Mouse (Mus musculus): ENCODE data around the gene Asphd2. TPM values are rescaled to one million over a fixed set of nuclear protein-coding genes. Genes with fewer than 3 reads are reported as not detected.

Gene Asphd2
- total and polyA plus RNA-seq, 3 experiments, result 0.08 TPM; not detected in 2

- Histone ChIP-seq H3K4me1 (ENCODE audit: control insufficient read depth in 1 of 2, insufficient read depth in 2 of 2, low read length in 2 of 2) (no peaks in the 10 kb centered on the region), H3K4me3 (ENCODE audit: control insufficient read depth in 1 of 2, insufficient read depth in 1 of 2, low read depth in 2 of 2, low read length in 2 of 2) (no peak overlapping the region), H3K36me3 (ENCODE audit: control insufficient read depth in 1 of 2, insufficient read depth in 2 of 2, low read length in 2 of 2) (no peaks in the 10 kb centered on the region), H3K27ac (ENCODE audit: control insufficient read depth, low read depth, low read length) (no peak overlapping the region), H3K27me3 (ENCODE audit: control insufficient read depth in 1 of 2, insufficient read depth in 2 of 2, low read length in 2 of 2) (no peaks in the 10 kb centered on the region), H3K79me2 (ENCODE audit: control insufficient read depth, insufficient read depth, low read length, poor library complexity) (no peaks in the 10 kb centered on the region), H3K9me3 (replicated peaks; ENCODE audit: insufficient read depth, low read length) (no peaks in the 10 kb centered on the region), H3K9ac (ENCODE audit: control insufficient read depth, low read depth, low read length, poor library complexity, severe bottlenecking) (no peak overlapping the region)
- no peak for TF ChIP-seq USF1 (IDR thresholded peaks at IDR 0.05; ENCODE audit: low read depth, low read length)
- TF ChIP-seq HCFC1 (IDR thresholded peaks at IDR 0.05; ENCODE audit: low read depth, low read length), result no peak
- 0 out of 2 replicates have a peak, but pooled peaks have one; percentile 19 for TF ChIP-seq ZNF384 (IDR thresholded peaks at IDR 0.05; ENCODE audit: low read depth, low read length)
- no peak for TF ChIP-seq MAFK (IDR thresholded peaks at IDR 0.05; ENCODE audit: borderline replicate concordance, low read depth, low read length)
- TF ChIP-seq MAX (IDR thresholded peaks at IDR 0.05; ENCODE audit: low read length), result no peak
- TF ChIP-seq ZMIZ1 (IDR thresholded peaks at IDR 0.05; ENCODE audit: low read depth, low read length), result no peak
- peak; percentile 68 to 73 (median 71) for TF ChIP-seq CTCF (IDR thresholded peaks at IDR 0.05 in 2 of 3, conservative IDR thresholded peaks at IDR 0.05 in 1 of 3; ENCODE audit: control insufficient read depth in 1 of 3, insufficient read depth in 1 of 3, low read depth in 2 of 3, low read length in 3 of 3, poor library complexity in 1 of 3, severe bottlenecking in 1 of 3)
- TF ChIP-seq GABPA (IDR thresholded peaks at IDR 0.05; ENCODE audit: low read depth, low read length), result no peak
- TF ChIP-seq UBTF (IDR thresholded peaks at IDR 0.05; ENCODE audit: borderline replicate concordance, insufficient read depth, low read depth, low read length), result no peak
- peak; percentile 51 for TF ChIP-seq ZC3H11A (IDR thresholded peaks at IDR 0.05; ENCODE audit: low read depth, low read length)
- no peak for TF ChIP-seq POLR2AphosphoS5 (IDR thresholded peaks at IDR 0.05; ENCODE audit: borderline replicate concordance, low read depth, low read length)
- TF ChIP-seq RCOR1 (IDR thresholded peaks at IDR 0.05; ENCODE audit: low read depth, low read length), result no peak
- no peak for TF ChIP-seq NRF1 (IDR thresholded peaks at IDR 0.05; ENCODE audit: insufficient read depth, low read depth, low read length, poor library complexity, severe bottlenecking)
- peak; percentile 64 for TF ChIP-seq RAD21 (IDR thresholded peaks at IDR 0.05; ENCODE audit: low read depth, low read length)
- peak; percentile 73 for TF ChIP-seq SMC3 (IDR thresholded peaks at IDR 0.05; ENCODE audit: low read depth, low read length)
- TF ChIP-seq EP300 (IDR thresholded peaks at IDR 0.05; ENCODE audit: low read depth in 1 of 2, low read length in 2 of 2), result no peak
- TF ChIP-seq MEF2A (IDR thresholded peaks at IDR 0.05; ENCODE audit: extremely low read depth, insufficient replicate concordance, low read depth, low read length, poor library complexity, severe bottlenecking), result no peak
- DNase-seq (ENCODE audit: low read depth, low spot score), result peak; percentile 43
Observed at GRCm38 (mm10) chr5:112427283-112427682, 32.6 kb upstream of the Asphd2 start.

DNA sequence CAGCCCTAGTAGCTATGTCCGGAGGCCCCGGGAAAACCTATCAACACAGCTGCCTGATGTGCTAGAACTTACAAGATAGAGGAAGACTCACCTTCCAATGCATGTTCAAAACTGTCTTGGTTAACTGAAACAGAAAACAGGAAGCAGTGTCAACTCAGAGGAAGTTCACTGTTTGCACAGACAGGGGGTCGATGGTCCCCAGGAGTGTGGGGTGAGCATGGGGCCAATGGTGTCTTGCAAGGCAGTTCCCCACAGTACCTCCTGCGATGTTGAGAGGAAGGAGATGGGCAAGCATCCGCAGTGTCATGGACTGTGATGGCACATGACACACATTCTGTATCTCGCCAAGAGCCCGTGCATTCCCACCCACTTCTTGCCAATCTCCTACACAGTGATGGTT lies 32.0 kb upstream of the Asphd2 start:
- no peak for DNase-seq (ENCODE audit: low read depth, low spot score)
- H3K36me3 ChIP-seq (ENCODE audit: control insufficient read depth in 1 of 2, insufficient read depth in 2 of 2, low read length in 2 of 2), result no peaks in the 10 kb centered on the region
- no peak overlapping the region for H3K9ac ChIP-seq (ENCODE audit: control insufficient read depth, low read depth, low read length, poor library complexity, severe bottlenecking)
- H3K27ac ChIP-seq (ENCODE audit: control insufficient read depth, low read depth, low read length), result no peak overlapping the region
- H3K4me3 ChIP-seq (ENCODE audit: control insufficient read depth in 1 of 2, insufficient read depth in 1 of 2, low read depth in 2 of 2, low read length in 2 of 2), result no peak overlapping the region
- no peak for TF ChIP-seq TCF12 (IDR thresholded peaks at IDR 0.05; ENCODE audit: low read depth, low read length)
- no peak for TF ChIP-seq ZNF384 (IDR thresholded peaks at IDR 0.05; ENCODE audit: low read depth, low read length)
- no peak for TF ChIP-seq MXI1 (IDR thresholded peaks at IDR 0.05; ENCODE audit: low read depth, low read length)
- TF ChIP-seq JUND (IDR thresholded peaks at IDR 0.05; ENCODE audit: low read depth, low read length), result no peak
- no peaks in the 10 kb centered on the region for H3K27me3 ChIP-seq (ENCODE audit: control insufficient read depth in 1 of 2, insufficient read depth in 2 of 2, low read length in 2 of 2)
- no peaks in the 10 kb centered on the region for H3K9me3 ChIP-seq (replicated peaks; ENCODE audit: insufficient read depth, low read length)
- H3K4me1 ChIP-seq (ENCODE audit: control insufficient read depth in 1 of 2, insufficient read depth in 2 of 2, low read length in 2 of 2), result no peaks in the 10 kb centered on the region
- no peaks in the 10 kb centered on the region for H3K79me2 ChIP-seq (ENCODE audit: control insufficient read depth, insufficient read depth, low read length, poor library complexity)
